Mouse (Mus musculus): ENCODE results near the gene Acpp. TPM values are rescaled to one million over a fixed set of nuclear protein-coding genes. Genes with fewer than 3 reads are reported as not detected.
"Not testable (repeated sequence)": the region's sequence is repeated elsewhere in the genome, so short reads cannot be mapped to it uniquely, and the experiment has no call there.

Gene Acpp
- polyA plus RNA-seq (2015; fragmentation: Nextera tagmentation; extraction: Ambion mirVana), result 0.42 and 0.64 TPM in 2 replicates

DNA sequence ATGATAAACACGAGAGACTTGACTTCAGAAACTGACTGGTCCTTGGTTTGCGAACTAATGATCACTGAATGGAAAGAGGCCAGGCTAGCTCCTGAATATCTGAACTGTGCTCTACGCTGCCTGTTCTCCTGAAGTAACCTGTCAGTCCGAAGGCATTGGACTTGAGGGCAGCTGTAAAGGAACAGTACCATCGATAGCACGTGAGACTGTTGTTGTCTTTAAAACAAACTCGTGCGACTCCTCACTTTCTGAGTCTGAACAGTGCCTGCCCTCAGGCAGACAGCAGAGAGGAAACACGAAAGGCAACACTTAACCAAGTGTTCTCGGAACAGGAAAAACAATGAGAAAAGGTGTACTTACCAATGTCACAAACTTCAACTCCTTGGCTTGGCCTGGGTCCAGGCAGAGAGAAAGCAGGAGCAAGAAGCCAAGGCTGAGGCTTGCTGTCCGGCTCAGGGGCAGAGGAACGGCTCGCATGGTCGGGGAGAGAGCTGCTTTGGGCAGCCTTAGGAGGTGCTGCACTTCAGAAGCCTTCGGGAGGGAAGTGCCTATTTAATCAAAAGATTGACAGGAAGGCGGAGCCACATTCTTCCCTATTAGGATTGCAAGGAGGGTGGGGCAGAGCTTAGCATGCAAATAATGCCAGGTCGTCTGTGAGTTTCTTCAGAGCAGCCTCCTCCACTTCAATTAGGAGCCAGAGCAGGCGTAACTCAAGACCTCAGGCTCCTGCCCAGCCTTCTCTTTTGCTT is at the start of gene Acpp:
Acpp (minus strand) TSS at position 566 of the 749 bp plus-strand sequence.
- H3K4me1 ChIP-seq, result no peaks in the 10 kb centered on the region
- H3K9me3 ChIP-seq, result no peaks in the 10 kb centered on the region
- ATAC-seq (ENCODE audit: borderline replicate concordance, extremely low read depth, low FRiP score, low TSS enrichment), result no peak; the same call in 1 of the 2 replicates
- 21% methylated on average over 18 of the region's 18 CpGs for WGBS
- H3K4me2 ChIP-seq, result peak within 1 kb of the TSS; percentile 39
- no peaks in the 10 kb centered on the region for H3K27me3 ChIP-seq
- no peak within 1 kb of the TSS for H3K9ac ChIP-seq
- no peaks in the 10 kb centered on the region for H3K36me3 ChIP-seq
- no peak within 1 kb of the TSS for H3K27ac ChIP-seq
- H3K4me3 ChIP-seq, result peak within 1 kb of the TSS; percentile 7; the same call in 1 of the 2 replicates

DNA sequence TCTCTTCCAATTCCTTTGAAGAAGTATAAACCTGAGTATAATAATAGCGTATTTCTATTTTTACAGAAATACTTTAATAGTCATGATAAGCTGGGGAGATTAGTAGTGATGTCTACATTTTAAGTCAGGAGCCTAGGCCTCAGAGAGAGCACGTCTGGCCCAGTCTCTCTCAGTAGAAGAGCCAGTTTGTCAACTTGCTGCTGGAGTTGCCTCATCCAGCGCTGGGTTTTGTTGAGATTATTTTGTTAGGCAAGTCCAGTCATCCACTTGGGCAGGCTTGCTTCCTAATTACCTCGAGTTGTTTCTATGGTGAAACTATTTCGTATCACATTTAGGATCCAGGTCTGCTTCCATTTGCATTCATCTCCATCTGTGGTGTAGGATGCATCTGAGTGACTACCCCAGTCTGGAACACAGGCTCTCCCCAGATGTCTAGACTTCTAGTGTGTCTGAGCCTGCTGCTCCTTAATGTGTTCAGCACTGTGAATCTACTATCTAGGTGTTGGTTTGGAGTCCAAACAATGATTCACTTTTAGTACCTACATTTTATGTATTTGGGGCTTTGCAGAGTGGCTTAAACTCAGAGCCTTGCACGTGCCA is 45.1 kb upstream of the Acpp start:
- 73% methylated on average over 6 of the region's 6 CpGs for WGBS
- no peak overlapping the region for H3K4me3 ChIP-seq
- H3K9ac ChIP-seq, result no peak overlapping the region
- no peaks in the 10 kb centered on the region for H3K36me3 ChIP-seq
- no peaks in the 10 kb centered on the region for H3K4me1 ChIP-seq
- no peak for ATAC-seq (ENCODE audit: borderline replicate concordance, extremely low read depth, low FRiP score, low TSS enrichment)
- H3K27me3 ChIP-seq, result no peaks in the 10 kb centered on the region
- no peak overlapping the region for H3K4me2 ChIP-seq
- H3K27ac ChIP-seq, result no peak overlapping the region
- no peaks in the 10 kb centered on the region for H3K9me3 ChIP-seq

GRCm38 (mm10) chr9:104379532-104380162 is 42.1 kb upstream of the Acpp start:
- Histone ChIP-seq H3K36me3 (no peaks in the 10 kb centered on the region), H3K4me3 (no peak overlapping the region), H3K9me3 (no peaks in the 10 kb centered on the region), H3K4me1 (no peaks in the 10 kb centered on the region), H3K27me3 (no peaks in the 10 kb centered on the region), H3K4me2 (no peak overlapping the region), H3K27ac (no peak overlapping the region), H3K9ac (no peak overlapping the region)
- WGBS, result 59% methylated on average over 9 of the region's 9 CpGs
- no peak for ATAC-seq (ENCODE audit: borderline replicate concordance, extremely low read depth, low FRiP score, low TSS enrichment)

GRCm38 (mm10) chr9:104375573-104375972 is 38.0 kb upstream of the Acpp start:
- Histone ChIP-seq H3K9me3 (no peaks in the 10 kb centered on the region), H3K4me2 (no peak overlapping the region), H3K27me3 (no peaks in the 10 kb centered on the region), H3K4me3 (no peak overlapping the region), H3K36me3 (no peaks in the 10 kb centered on the region), H3K27ac (no peak overlapping the region), H3K9ac (no peak overlapping the region), H3K4me1 (no peaks in the 10 kb centered on the region)
- 22% methylated on average over 3 of the region's 3 CpGs for WGBS
- no peak for ATAC-seq (ENCODE audit: borderline replicate concordance, extremely low read depth, low FRiP score, low TSS enrichment)

- H3K9me3 ChIP-seq, result no peaks in the 10 kb centered on the region
- H3K27ac ChIP-seq, result no peak overlapping the region
- no peaks in the 10 kb centered on the region for H3K36me3 ChIP-seq
- no peaks in the 10 kb centered on the region for H3K27me3 ChIP-seq
- no peak overlapping the region for H3K9ac ChIP-seq
- H3K4me1 ChIP-seq, result no peaks in the 10 kb centered on the region
- WGBS, result 25% methylated on average over 6 of the region's 6 CpGs
- H3K4me3 ChIP-seq, result no peak overlapping the region
- ATAC-seq (ENCODE audit: borderline replicate concordance, extremely low read depth, low FRiP score, low TSS enrichment), result no peak
- H3K4me2 ChIP-seq, result no peak overlapping the region
Measured at GRCm38 (mm10) chr9:104373253-104373652, 35.7 kb upstream of the Acpp start.

GRCm38 (mm10) chr9:104366983-104367382 is 29.4 kb upstream of the Acpp start:
- H3K4me3 ChIP-seq, result no peak overlapping the region
- 70% methylated on average over 2 of the region's 2 CpGs for WGBS

DNA sequence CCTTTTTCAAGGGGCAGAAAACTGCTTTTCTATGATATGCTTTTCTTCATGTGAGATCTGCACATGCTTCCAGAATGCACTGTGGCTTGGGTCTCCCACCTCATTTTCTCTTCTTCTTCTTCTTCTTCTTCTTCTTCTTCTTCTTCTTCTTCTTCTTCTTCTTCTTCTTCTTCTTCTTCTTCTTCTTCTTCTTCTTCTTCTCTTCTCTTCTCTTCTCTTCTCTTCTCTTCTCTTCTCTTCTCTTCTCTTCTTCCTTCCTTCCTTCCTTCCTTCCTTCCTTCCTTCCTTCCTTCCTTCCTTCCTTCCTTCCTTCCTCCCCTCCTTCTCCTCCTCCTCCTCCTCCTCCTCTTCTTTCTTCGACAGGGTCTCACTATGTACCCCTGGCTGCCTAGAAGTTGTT is 24.4 kb upstream of the Acpp start:
- H3K27ac ChIP-seq; H3K4me1 ChIP-seq; H3K9me3 ChIP-seq; H3K4me3 ChIP-seq; H3K9ac ChIP-seq; H3K4me2 ChIP-seq; ATAC-seq (ENCODE audit: borderline replicate concordance, extremely low read depth, low FRiP score, low TSS enrichment); H3K27me3 ChIP-seq; H3K36me3 ChIP-seq: not testable (repeated sequence)
- WGBS, result 90% methylated on average over 1 of the region's 1 CpGs

More at GRCm38 (mm10) chr9:104366983-104367382, 29.4 kb upstream of the Acpp start:
- H3K27me3 ChIP-seq, result no peaks in the 10 kb centered on the region
- H3K9ac ChIP-seq, result no peak overlapping the region
- H3K27ac ChIP-seq, result no peak overlapping the region
- H3K9me3 ChIP-seq, result no peaks in the 10 kb centered on the region
- no peak for ATAC-seq (ENCODE audit: borderline replicate concordance, extremely low read depth, low FRiP score, low TSS enrichment)
- H3K4me1 ChIP-seq, result no peaks in the 10 kb centered on the region
- no peaks in the 10 kb centered on the region for H3K36me3 ChIP-seq
- H3K4me2 ChIP-seq, result no peak overlapping the region

DNA sequence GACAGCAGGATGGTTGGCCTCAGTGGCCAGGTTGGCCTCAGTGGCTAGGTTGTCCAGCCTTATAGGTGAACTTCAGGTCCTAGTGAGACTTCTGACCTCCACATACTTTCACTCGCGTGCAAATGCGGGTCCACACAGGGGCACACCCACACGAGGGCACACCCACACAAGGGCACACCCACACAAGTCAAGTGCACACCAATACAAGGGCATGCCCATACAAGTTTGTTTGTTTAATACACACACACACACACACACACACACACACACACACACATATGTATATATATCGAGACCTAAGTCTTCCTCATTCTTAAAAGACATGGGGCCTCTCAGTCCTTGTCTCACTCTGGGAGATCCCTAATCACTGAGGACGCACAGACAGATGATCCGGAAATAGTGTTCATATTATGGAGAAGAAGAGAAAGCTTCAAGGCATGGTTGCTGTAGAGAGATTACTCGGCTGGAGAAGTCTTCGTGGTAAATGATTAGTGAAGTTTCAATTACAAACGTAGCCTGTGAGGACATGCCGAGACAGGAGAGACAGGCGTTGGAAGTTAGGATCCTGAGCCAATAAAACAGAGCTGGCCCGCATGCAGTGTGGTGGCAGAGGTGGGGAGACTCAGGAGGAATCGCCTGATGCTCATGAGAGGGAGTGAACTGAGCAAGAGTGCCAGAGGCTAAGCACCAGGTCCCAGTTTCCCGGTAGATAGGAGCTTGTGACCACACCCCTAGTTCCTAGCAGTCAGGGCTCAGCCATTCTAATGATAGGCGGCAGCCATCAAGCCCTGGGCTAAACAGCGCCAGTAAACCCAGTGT is 23.7 kb upstream of the Acpp start:
- Histone ChIP-seq H3K27me3 (no peaks in the 10 kb centered on the region), H3K9ac (no peak overlapping the region), H3K4me2 (no peak overlapping the region), H3K9me3 (no peaks in the 10 kb centered on the region), H3K27ac (no peak overlapping the region), H3K36me3 (no peaks in the 10 kb centered on the region), H3K4me3 (no peak overlapping the region), H3K4me1 (no peaks in the 10 kb centered on the region)
- 64% methylated on average over 17 of the region's 17 CpGs for WGBS
- no peak for ATAC-seq (ENCODE audit: borderline replicate concordance, extremely low read depth, low FRiP score, low TSS enrichment)

DNA sequence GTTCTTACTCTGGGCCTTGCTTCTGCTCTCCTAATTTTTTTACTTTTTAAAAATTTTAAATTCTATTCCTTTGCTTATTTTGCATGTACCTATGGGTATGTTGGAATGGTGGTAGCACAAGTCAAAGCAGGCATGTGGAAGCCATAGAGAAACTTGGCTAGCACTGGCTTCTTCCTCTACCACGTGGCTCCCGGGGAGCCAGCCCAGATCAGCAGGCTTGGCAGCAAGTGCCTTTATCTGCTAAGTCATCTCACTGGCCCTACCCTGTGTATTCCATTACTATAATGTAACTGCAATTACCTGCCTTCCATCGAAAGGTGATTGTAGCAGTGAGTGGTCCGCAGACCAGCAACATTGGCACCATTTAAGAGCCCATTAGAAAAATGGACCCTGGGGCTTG is 22.8 kb upstream of the Acpp start:
- Histone ChIP-seq H3K27ac (no peak overlapping the region), H3K4me3 (no peak overlapping the region), H3K27me3 (no peaks in the 10 kb centered on the region), H3K9me3 (no peaks in the 10 kb centered on the region), H3K4me2 (no peak overlapping the region), H3K36me3 (no peaks in the 10 kb centered on the region), H3K4me1 (no peaks in the 10 kb centered on the region), H3K9ac (no peak overlapping the region)
- ATAC-seq (ENCODE audit: borderline replicate concordance, extremely low read depth, low FRiP score, low TSS enrichment), result no peak
- WGBS, result 84% methylated on average over 4 of the region's 4 CpGs

DNA sequence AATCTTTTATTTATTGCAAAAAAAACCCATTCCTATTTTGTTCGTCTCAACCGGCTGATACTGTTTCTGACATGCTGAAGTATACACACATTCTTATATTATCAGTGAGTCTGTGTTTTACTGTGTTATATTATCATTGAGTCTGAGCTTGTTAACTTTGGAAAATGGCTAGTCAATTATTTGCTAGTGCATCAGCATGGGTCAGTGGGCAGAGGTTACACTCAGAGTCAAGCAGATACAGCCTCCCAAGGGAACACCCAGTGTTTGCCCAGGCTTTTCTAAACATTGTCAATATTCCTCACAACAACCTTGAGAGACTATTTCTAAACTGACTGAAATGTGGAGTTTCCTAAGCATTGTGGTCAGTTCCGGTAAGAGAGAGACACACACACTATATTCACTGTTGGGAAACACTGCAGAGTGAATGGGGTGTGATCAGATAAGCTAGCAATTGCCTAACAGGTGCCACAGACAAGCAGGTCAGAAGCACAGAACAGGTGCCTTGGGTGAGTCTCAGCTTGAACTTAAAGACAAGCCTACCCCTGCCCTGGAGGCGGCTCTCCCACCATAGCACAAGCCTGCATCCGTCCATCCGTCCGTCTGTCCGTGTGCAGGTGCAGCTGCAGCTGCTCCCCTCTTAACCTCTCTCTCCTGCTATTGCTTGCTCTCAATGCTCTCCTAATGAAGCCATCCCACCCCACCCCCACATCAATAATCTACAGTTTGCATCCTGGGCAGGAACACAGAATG is 18.1 kb upstream of the Acpp start:
- no peaks in the 10 kb centered on the region for H3K36me3 ChIP-seq
- no peaks in the 10 kb centered on the region for H3K4me1 ChIP-seq
- no peak overlapping the region for H3K4me3 ChIP-seq
- no peaks in the 10 kb centered on the region for H3K9me3 ChIP-seq
- ATAC-seq (ENCODE audit: borderline replicate concordance, extremely low read depth, low FRiP score, low TSS enrichment), result no peak
- H3K4me2 ChIP-seq, result no peak overlapping the region
- no peaks in the 10 kb centered on the region for H3K27me3 ChIP-seq
- WGBS, result 64% methylated on average over 8 of the region's 8 CpGs
- no peak overlapping the region for H3K27ac ChIP-seq
- H3K9ac ChIP-seq, result no peak overlapping the region

DNA sequence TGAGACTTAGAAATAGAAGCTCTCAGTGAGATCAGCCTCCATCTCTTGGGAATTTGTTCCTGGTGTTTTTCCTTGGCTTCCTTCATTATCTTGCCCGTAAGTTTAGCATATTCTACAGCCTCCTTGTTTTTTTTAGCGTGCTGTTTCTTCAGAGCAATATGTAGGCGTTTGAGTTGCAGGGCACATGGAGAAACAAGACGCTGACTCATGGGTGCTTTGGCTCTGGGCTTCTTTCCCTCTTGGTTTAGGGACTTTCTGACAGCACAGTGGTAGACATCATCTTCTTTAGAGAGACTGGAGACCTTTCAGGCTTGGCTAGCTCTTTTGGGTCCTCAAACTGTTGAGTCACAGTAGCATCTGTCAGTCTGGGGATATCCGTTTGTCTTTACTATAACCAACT is 6.6 kb upstream of the Acpp start:
- no peaks in the 10 kb centered on the region for H3K36me3 ChIP-seq
- ATAC-seq (ENCODE audit: borderline replicate concordance, extremely low read depth, low FRiP score, low TSS enrichment), result no peak
- H3K9ac ChIP-seq, result no peak overlapping the region
- H3K4me3 ChIP-seq, result no peak overlapping the region
- no peaks in the 10 kb centered on the region for H3K4me1 ChIP-seq
- 84% methylated on average over 5 of the region's 5 CpGs for WGBS
- no peaks in the 10 kb centered on the region for H3K27me3 ChIP-seq
- H3K27ac ChIP-seq, result no peak overlapping the region
- H3K9me3 ChIP-seq, result no peaks in the 10 kb centered on the region
- no peak overlapping the region for H3K4me2 ChIP-seq

All from lung, embryonic 15.5 days (tissue).